Mouse (Mus musculus) stomach, embryonic 16.5 days (tissue): ENCODE measurements around the gene Kansl2. TPM values are rescaled to one million over a fixed set of nuclear protein-coding genes. Genes with fewer than 3 reads are reported as not detected.
A peak's percentile ranks its signal among the peaks of the same experiment; 100 is the strongest.

Source experiments
- ATAC-seq: fragments of 200-750 bp; cut with Nextera tagmentation; 2 replicates; pipeline ENCODE4 v1.8.0; 2017; ENCODE audit warnings: moderate number of reproducible peaks, moderate TSS enrichment; ENCODE audit not compliant: insufficient read depth, low FRiP score
- H3K27ac ChIP-seq: fragments of 300-500 bp; sonication (generic); 2 replicates; pipeline ENCODE4 v1.5.1; 2014; ENCODE audit warnings: low read length
- H3K27me3 ChIP-seq: fragments of 300-500 bp; sonication (generic); 2 replicates; pipeline ENCODE4 v1.6.1; 2014; ENCODE audit warnings: low read length, control low read depth, mixed read lengths; ENCODE audit not compliant: control insufficient read depth, insufficient read depth
- H3K36me3 ChIP-seq: fragments of 300-500 bp; sonication (generic); 2 replicates; pipeline ENCODE4 v1.6.1; 2014; ENCODE audit warnings: low read length; ENCODE audit not compliant: control insufficient read depth, insufficient read depth
- H3K4me1 ChIP-seq: fragments of 300-500 bp; sonication (generic); 2 replicates; pipeline ENCODE4 v1.6.1; 2014; ENCODE audit warnings: low read length, control low read depth, mixed read lengths; ENCODE audit not compliant: control insufficient read depth, insufficient read depth
- H3K4me2 ChIP-seq: fragments of 300-500 bp; sonication (generic); 2 replicates; pipeline ENCODE4 v1.6.1; 2014; ENCODE audit warnings: low read depth, low read length, mixed read lengths
- H3K4me3 ChIP-seq: fragments of 300-500 bp; sonication (generic); replicated peaks from 2 replicates; pipeline ENCODE4 v1.5.1; 2014; ENCODE audit warnings: mild to moderate bottlenecking, low read length
- H3K9ac ChIP-seq: fragments of 300-500 bp; sonication (generic); 2 replicates; pipeline ENCODE4 v1.6.1; 2014; ENCODE audit warnings: low read length
- H3K9me3 ChIP-seq: fragments of 300-500 bp; sonication (generic); replicated peaks from 2 replicates; pipeline ENCODE4 v1.6.1; 2016; ENCODE audit warnings: low read length, control low read depth; ENCODE audit not compliant: control insufficient read depth
- WGBS: fragments of 180-500 bp; shearing (Covaris S2); extraction: QIAGEN DNeasy Blood & Tissue Kit; methylation state at CpG from one replicate; pipeline ENCODE4 v1.1.7; 2014; 5-methylcytosine and 5-hydroxymethylcytosine counted together
- polyA plus RNA-seq: library from polyadenylated mRNA; unstranded; fragments of >200 nt; fragmentation: Nextera tagmentation; extraction: Ambion mirVana; gene quantifications from 2 replicates; pipeline ENCODE4 v1.2.1, GENCODE M21; 2015

The Kansl2 gene
- polyA plus RNA-seq, 1 experiment from 2014 or later, result 66.9 TPM

DNA sequence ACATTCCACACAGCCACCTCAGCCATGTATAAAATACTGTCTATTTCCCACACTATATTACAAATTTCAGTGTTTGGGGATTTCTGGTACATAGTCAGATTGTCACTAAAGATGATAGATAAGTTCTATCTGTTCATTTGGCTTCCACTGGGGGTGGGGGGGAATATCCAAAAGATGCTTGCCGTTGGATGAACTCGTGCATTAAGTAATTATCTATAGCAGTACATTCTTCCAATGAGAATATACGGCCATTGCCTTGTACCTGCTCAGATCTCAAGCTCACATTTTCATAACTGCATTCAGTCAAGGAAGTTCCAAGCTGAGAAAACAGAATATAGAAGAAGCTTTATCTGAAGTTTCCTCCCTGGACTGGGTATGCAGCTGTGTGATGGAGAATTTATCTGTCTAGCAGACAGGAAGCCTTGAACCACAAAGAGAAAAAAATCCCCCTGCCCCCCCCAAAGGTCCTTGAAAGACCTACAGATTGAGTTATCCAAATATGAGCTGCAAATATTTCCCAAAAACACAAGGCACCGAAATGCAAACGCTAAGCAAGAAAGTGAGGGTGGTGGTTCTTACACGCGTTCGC lies 47.5 kb downstream of the Kansl2 start:
- WGBS, result 90% methylated on average over 8 of the region's 8 CpGs
- Histone ChIP-seq H3K4me2 (no peak overlapping the region), H3K9ac (no peak overlapping the region), H3K27me3 (no peaks in the 10 kb centered on the region), H3K27ac (no peak overlapping the region), H3K9me3 (no peaks in the 10 kb centered on the region), H3K4me3 (no peak overlapping the region), H3K36me3 (no peaks in the 10 kb centered on the region), H3K4me1 (no peaks in the 10 kb centered on the region)
- no peak for ATAC-seq

DNA sequence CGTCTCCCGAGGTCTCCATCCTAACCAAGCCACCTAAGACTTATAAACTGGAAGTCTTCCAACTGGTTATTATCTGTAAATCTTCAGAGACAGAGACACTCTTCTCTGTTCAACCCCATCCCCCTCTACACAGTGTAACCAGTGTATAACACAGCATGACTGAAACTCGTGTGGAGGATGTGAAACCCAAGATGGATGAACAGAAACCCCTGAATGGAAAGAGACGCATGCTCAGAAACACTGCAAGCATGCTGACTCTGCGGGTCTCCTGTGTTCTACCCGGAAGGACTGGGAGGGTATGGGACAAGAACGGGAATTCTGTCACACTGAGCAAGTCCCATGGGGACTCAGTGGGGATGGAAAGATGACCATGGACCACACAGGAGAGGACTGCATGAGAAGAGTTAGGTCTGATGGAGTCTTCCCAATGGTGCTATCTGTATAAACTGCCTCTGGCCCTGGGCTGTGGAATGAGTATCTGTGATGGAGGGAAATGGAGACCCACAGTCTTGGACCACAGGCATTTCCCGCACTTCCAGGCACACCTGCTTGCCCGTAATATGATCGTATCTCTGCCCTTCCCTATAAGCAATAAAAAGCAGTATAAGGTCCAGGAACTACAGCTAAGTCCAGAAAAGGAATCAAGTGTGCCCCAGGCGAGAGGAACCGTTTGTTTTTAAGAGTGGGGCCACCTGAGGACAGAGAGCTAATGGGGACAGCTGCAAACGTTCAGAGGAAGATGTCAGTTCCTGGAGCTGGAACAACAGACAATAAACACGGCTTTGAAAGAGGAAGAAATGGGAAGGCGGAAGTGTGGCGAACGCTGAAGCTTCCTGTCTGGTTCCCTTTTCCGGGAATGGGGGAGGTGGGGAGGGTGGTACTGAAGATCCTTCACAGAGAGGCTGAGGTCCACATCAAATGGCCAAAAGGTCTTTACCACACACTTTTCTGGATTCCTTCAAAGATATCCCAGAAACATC lies 49.9 kb downstream of the Kansl2 start:
- Histone ChIP-seq H3K4me2 (0 out of 2 replicates have a peak overlapping the region, but pooled peaks have one; percentile 4), H3K4me3 (no peak overlapping the region), H3K9ac (no peak overlapping the region), H3K27ac (no peak overlapping the region; the same call in 1 of the 2 replicates), H3K27me3 (no peaks in the 10 kb centered on the region), H3K4me1 (no peaks in the 10 kb centered on the region), H3K9me3 (no peaks in the 10 kb centered on the region), H3K36me3 (no peaks in the 10 kb centered on the region)
- ATAC-seq, result peak; percentile 44; the same call in 1 of the 2 replicates
- 52% methylated on average over 18 of the region's 18 CpGs for WGBS

DNA sequence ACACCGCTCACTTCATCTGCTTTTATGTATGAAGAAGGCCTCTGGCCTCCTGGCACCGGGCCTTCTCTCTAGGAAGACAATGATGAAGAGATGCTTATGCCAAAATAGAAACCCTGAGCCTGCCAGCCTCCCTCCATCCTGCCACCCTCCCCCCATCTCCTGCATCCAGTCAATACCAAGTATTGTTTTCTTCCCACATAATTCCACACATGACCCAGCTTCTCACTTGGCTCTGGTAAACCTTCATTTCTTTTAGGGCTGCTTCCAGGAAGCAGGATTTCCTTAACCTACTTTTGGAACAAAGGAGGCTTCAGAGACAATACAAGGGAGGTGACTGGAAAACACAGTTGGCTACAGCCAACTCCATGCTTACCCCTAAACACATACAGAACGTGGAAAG lies 51.4 kb downstream of the Kansl2 start, which contains the start of gene Lalba:
TSS of gene Lalba (minus strand) at position 21 of the 400 bp plus-strand sequence.
- Histone ChIP-seq H3K4me2 (no peak within 1 kb of the TSS), H3K4me1 (no peaks in the 10 kb centered on the region), H3K36me3 (no peaks in the 10 kb centered on the region), H3K9me3 (no peaks in the 10 kb centered on the region), H3K9ac (no peak within 1 kb of the TSS), H3K27ac (no peak within 1 kb of the TSS), H3K27me3 (no peaks in the 10 kb centered on the region), H3K4me3 (no peak within 1 kb of the TSS)
- WGBS, result 42% methylated on average over 3 of the region's 3 CpGs
- ATAC-seq, result no peak

DNA sequence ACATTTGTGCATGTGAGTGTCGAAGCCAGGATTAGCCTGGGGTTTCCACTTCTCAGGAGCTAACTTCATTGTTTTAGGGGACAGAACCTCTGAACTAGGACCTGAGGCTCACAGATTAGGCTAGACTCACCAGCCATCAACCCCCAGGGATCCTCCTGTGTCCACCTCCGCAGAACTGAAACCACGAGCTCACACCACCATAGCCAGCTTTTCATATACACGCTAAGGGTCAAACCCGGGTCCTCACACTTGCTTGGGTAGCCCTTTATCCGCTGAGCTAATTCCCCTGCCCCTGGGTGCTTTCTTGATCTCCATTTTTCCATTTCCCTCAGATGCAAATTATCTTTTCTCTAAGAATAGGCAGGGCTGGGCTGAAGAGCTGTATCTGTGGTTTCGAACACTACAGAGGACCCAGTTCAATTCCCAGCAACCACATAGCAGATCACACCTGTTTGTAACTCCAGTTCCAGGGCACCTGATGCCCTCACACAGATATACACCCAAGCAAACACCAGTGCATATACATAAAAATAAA lies 54.4 kb downstream of the Kansl2 start:
- no peak overlapping the region for H3K4me2 ChIP-seq
- H3K27ac ChIP-seq, result no peak overlapping the region
- H3K36me3 ChIP-seq, result no peaks in the 10 kb centered on the region
- no peaks in the 10 kb centered on the region for H3K9me3 ChIP-seq
- no peak overlapping the region for H3K4me3 ChIP-seq
- H3K27me3 ChIP-seq, result no peaks in the 10 kb centered on the region
- no peaks in the 10 kb centered on the region for H3K4me1 ChIP-seq
- H3K9ac ChIP-seq, result no peak overlapping the region
- 76% methylated on average over 7 of the region's 7 CpGs for WGBS
- no peak for ATAC-seq

DNA sequence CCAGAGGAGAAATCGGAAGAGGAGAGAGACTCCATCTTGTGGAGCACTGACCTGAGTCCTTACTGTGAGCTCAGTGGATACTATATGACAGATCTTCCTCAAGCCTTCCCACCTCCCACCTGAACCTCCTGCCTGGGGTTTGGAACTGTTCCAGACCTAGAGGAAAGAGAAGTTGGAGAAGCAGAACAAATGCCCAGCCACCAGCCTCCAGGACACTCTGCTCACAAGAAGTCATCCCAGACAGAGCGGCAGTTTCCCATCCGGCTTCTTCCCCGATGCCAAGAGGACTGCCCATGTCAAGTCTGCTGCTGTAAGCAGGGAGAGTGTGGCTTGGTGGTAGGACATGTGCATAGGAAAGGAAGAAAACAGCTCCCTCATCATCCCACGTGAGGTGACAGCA lies 57.8 kb downstream of the Kansl2 start:
- ATAC-seq, result no peak
- Histone ChIP-seq H3K4me3 (no peak overlapping the region), H3K4me2 (no peak overlapping the region), H3K4me1 (no peaks in the 10 kb centered on the region), H3K36me3 (no peaks in the 10 kb centered on the region), H3K9ac (no peak overlapping the region), H3K9me3 (no peaks in the 10 kb centered on the region), H3K27ac (no peak overlapping the region), H3K27me3 (no peaks in the 10 kb centered on the region)
- WGBS, result 84% methylated on average over 5 of the region's 5 CpGs

DNA sequence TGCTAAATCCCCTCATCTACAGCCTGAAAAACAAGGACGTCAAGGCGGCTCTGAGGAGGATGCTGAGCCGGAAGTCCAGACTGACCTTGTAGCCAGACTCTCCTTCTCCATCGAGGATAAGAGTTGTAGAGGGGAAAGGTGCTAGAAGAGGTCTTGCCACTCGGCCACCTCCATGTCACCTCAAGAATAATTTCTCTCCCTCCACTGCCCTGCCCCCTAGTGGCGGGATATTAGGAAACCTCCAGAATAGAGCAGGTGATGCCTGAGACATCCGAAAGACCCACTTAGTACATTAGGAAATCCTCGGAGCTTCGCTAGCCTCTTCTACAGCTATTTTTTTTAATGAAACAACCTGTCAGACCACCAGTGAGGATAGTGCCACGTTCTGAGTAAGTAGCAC lies 58.7 kb downstream of the Kansl2 start:
- no peak for ATAC-seq
- 46% methylated on average over 10 of the region's 10 CpGs for WGBS

DNA sequence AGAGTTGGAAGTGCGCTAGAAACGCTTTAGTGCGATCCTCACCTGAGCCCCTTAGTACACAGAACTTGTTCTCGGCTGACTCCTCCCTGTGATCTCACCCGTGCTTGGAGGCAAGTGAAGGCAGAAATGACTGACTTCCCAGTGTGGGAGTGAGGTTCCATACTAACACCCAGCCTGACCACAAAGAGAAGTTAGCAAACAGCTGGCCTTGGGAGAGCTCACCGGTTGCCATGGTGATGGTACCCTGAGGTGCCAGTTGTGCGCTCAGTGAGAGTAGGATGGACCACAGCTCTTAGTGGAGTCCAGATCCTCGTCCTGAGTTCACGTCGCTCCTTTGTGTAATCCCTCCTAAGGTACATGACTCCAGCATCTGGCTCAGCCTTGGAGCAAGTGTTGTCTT lies 59.1 kb downstream of the Kansl2 start:
- no peak for ATAC-seq
- no peak overlapping the region for H3K9ac ChIP-seq
- no peak overlapping the region for H3K4me3 ChIP-seq
- H3K36me3 ChIP-seq, result no peaks in the 10 kb centered on the region
- 85% methylated on average over 10 of the region's 10 CpGs for WGBS
- H3K9me3 ChIP-seq, result no peaks in the 10 kb centered on the region
- H3K27me3 ChIP-seq, result no peaks in the 10 kb centered on the region
- H3K4me2 ChIP-seq, result no peak overlapping the region
- H3K27ac ChIP-seq, result no peak overlapping the region
- H3K4me1 ChIP-seq, result no peaks in the 10 kb centered on the region

More for the DNA sequence above, 58.7 kb downstream of the Kansl2 start:
- H3K9me3 ChIP-seq, result no peaks in the 10 kb centered on the region
- H3K4me3 ChIP-seq, result no peak overlapping the region
- no peak overlapping the region for H3K9ac ChIP-seq
- no peak overlapping the region for H3K27ac ChIP-seq
- H3K4me1 ChIP-seq, result no peaks in the 10 kb centered on the region
- H3K36me3 ChIP-seq, result no peaks in the 10 kb centered on the region
- H3K4me2 ChIP-seq, result no peak overlapping the region
- no peaks in the 10 kb centered on the region for H3K27me3 ChIP-seq

DNA sequence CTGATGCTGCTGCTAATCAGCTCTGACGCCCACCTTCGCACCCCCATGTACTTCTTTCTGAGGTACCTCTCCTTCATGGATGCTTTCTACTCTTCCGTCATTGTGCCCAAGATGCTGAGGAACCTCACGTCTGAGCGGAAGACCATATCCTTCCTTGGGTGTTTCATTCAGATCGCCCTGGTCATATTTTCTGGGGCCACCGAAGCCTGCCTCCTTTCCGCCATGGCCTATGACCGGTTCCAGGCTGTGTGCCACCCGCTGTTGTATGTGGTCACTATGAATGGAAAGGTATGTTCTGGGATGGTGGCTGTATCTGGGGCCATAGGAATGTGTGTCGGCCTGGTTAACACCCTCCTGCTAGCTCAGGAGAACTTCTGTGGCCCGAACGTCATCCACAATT lies 62.5 kb downstream of the Kansl2 start:
- 90% methylated on average over 13 of the region's 13 CpGs for WGBS
- H3K4me2 ChIP-seq, result no peak overlapping the region
- no peak overlapping the region for H3K4me3 ChIP-seq
- no peak for ATAC-seq
- no peak overlapping the region for H3K27ac ChIP-seq
- H3K4me1 ChIP-seq, result no peaks in the 10 kb centered on the region
- no peaks in the 10 kb centered on the region for H3K36me3 ChIP-seq
- no peaks in the 10 kb centered on the region for H3K27me3 ChIP-seq
- H3K9me3 ChIP-seq, result no peaks in the 10 kb centered on the region
- no peak overlapping the region for H3K9ac ChIP-seq

DNA sequence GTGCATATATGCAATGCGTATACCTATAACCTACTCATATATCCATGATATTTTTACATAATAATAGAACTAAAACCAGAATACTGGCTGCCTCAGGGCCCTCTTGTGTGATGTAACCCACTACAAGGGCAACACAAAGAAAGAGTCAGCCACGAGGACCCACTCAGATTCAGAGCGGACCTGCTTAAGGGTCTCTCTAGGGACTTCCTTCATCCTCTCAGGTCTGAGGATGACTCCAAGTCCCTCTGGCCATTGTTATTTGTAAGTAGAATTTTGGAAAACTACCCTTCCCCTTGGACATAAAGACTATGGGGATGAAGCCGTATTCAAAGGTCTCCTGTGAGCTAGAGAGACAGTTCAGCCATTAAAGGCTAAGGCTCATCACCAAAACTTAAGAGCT lies 64.5 kb downstream of the Kansl2 start, which contains the start of gene OR5BS1P:
TSS of gene OR5BS1P (plus strand) at position 301 of the 400 bp plus-strand sequence.
- no peak within 1 kb of the TSS for H3K27ac ChIP-seq
- H3K4me1 ChIP-seq, result no peaks in the 10 kb centered on the region
- no peaks in the 10 kb centered on the region for H3K9me3 ChIP-seq
- ATAC-seq, result no peak
- H3K9ac ChIP-seq, result no peak within 1 kb of the TSS
- H3K27me3 ChIP-seq, result no peaks in the 10 kb centered on the region
- no peak within 1 kb of the TSS for H3K4me3 ChIP-seq
- no peaks in the 10 kb centered on the region for H3K36me3 ChIP-seq
- H3K4me2 ChIP-seq, result no peak within 1 kb of the TSS
- WGBS, result 86% methylated on average over 4 of the region's 4 CpGs
